Mouse (Mus musculus) myocyte (in vitro differentiated cells): ENCODE measurements at regions not wholly inside any gene's neighbourhood (a gene's known extent, or its start where the extent isn't known, plus 50 kb on each side); places are given as distances from the start of the nearest gene placed in this dataset.

Experiments used
- H3K27me3 ChIP-seq: one replicate; pipeline ENCODE4 v1.6.1; 2011; ENCODE audit not compliant: control insufficient read depth, insufficient read depth, insufficient read length
- H3K36me3 ChIP-seq: one replicate; pipeline ENCODE4 v1.6.1; 2011; ENCODE audit not compliant: control insufficient read depth, insufficient read depth
- H3K4me2 ChIP-seq: one replicate; pipeline ENCODE4 v1.6.1; 2011; ENCODE audit warnings: low read depth, control low read depth
- H3K4me3 ChIP-seq: one replicate; pipeline ENCODE4 v1.5.1; 2011; ENCODE audit warnings: mild to moderate bottlenecking, control low read depth, moderate library complexity
- H3K79me2 ChIP-seq: one replicate; pipeline ENCODE4 v1.6.1; 2011; ENCODE audit not compliant: control insufficient read depth, insufficient read depth
- H3ac ChIP-seq: one replicate; pipeline ENCODE4 v1.6.1; 2011; ENCODE audit not compliant: control insufficient read depth, insufficient read length
- CEBPB ChIP-seq: IDR thresholded peaks from 2 replicates; pipeline ENCODE4 v1.6.1; 2011; ENCODE audit warnings: mild to moderate bottlenecking, moderate library complexity; ENCODE audit not compliant: poor library complexity, insufficient read depth, severe bottlenecking
- E2F4 ChIP-seq: IDR thresholded peaks from one replicate; pipeline ENCODE4 v1.6.1; 2011; ENCODE audit warnings: mild to moderate bottlenecking, control low read depth, moderate library complexity; ENCODE audit not compliant: insufficient read depth
- MAX ChIP-seq: IDR thresholded peaks from one replicate; pipeline ENCODE4 v1.6.1; 2011; ENCODE audit warnings: low read depth, mild to moderate bottlenecking, control low read depth
- MYOD1 ChIP-seq, 3 experiments: IDR thresholded peaks; one replicate each; pipeline ENCODE4 v1.6.1; 2011; ENCODE audit warnings: control low read depth in 2 of 3, low read depth in 2 of 3, mild to moderate bottlenecking in 2 of 3, moderate library complexity in 1 of 3; ENCODE audit not compliant: insufficient read length in 2 of 3, control insufficient read depth in 1 of 3
- MYOG ChIP-seq, 3 experiments: IDR thresholded peaks; one replicate each; pipeline ENCODE4 v1.6.1; 2011; ENCODE audit warnings: control low read depth in 2 of 3, low read depth in 2 of 3, mild to moderate bottlenecking in 2 of 3; ENCODE audit not compliant: insufficient read length in 2 of 3, control insufficient read depth in 1 of 3, insufficient read depth in 1 of 3
- POLR2A ChIP-seq: IDR thresholded peaks from one replicate; pipeline ENCODE4 v1.6.1; 2011; ENCODE audit warnings: low read depth, mild to moderate bottlenecking, control low read depth, moderate library complexity; ENCODE audit not compliant: insufficient read length
- POLR2AphosphoS2 ChIP-seq: IDR thresholded peaks from one replicate; pipeline ENCODE4 v1.6.1; 2011; ENCODE audit warnings: low read depth, control low read depth; ENCODE audit not compliant: insufficient read length
- REST ChIP-seq: IDR thresholded peaks from one replicate; pipeline ENCODE4 v1.6.1; 2011; ENCODE audit warnings: mild to moderate bottlenecking, control low read depth, moderate library complexity; ENCODE audit not compliant: insufficient read depth, insufficient read length
- SRF ChIP-seq: IDR thresholded peaks from one replicate; pipeline ENCODE4 v1.6.1; 2011; ENCODE audit warnings: low read depth; ENCODE audit not compliant: control insufficient read depth, insufficient read length
- TCF12 ChIP-seq: IDR thresholded peaks from one replicate; pipeline ENCODE4 v1.6.1; 2011; ENCODE audit warnings: mild to moderate bottlenecking, control low read depth; ENCODE audit not compliant: poor library complexity, insufficient read depth, severe bottlenecking
- TCF3 ChIP-seq: IDR thresholded peaks from one replicate; pipeline ENCODE4 v1.6.1; 2011; ENCODE audit warnings: low read depth, control low read depth; ENCODE audit not compliant: insufficient read length
- USF1 ChIP-seq: IDR thresholded peaks from one replicate; pipeline ENCODE4 v1.6.1; 2011; ENCODE audit warnings: low read depth, mild to moderate bottlenecking, control low read depth, moderate library complexity

DNA sequence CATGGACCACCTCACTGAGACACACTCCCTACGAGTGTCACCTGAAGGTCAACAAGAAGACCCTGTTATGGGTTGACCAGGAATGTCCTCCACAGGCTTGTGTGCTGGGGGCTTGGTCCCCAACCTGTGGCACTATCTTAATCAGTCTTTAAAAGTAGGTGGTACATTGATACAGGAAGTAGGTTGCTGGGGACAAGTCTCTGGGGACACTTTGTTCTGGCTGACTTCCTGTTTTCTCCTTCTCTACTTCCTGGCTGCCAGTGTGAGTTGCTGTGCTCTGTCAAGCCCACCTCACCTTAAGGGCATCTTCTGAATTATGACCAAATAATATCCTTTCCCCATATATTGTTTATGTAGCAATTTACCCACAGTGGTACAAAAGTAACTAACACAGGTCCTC, 96.1 kb downstream of the Cct6b start:
- no peak overlapping the region for H3K4me2 ChIP-seq
- H3K36me3 ChIP-seq = no peaks in the 10 kb centered on the region
- peaks cover 4% of the 10 kb centered on the region for H3K27me3 ChIP-seq
- no peak overlapping the region for H3K4me3 ChIP-seq
- H3ac ChIP-seq = no peak overlapping the region
- H3K79me2 ChIP-seq = no peaks in the 10 kb centered on the region
- TF ChIP-seq CEBPB (no peak), MYOG (IDR thresholded peaks at IDR 0.05; ENCODE audit: control insufficient read depth in 1 of 3, insufficient read depth in 1 of 3, insufficient read length in 2 of 3, low read depth in 2 of 3) (no peak), POLR2AphosphoS2 (no peak), REST (no peak), TCF12 (no peak), SRF (no peak), MAX (no peak), TCF3 (no peak), POLR2A (no peak)

DNA sequence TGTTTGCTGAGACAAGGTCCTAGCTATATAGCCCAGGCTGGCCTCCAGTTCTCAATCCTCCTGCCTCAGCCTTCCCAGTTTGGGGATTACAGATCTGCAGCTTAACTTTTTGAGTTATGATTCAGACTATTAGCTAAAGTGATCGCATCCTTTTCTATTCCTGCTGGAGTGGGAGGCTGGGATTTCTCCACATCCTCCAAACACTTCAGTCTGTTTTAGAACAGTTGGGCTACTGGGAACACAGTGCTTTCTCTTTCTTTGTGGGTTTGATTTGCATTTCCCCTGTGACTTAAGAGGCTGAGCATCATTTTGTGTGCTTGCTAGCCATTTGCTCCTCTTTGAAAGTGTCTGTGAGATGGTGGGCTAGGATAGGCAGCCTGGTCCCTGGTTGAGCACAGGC, 100.0 kb downstream of the Cct6b start:
- no peak overlapping the region for H3K4me3 ChIP-seq
- H3K36me3 ChIP-seq = no peaks in the 10 kb centered on the region
- no peaks in the 10 kb centered on the region for H3K79me2 ChIP-seq
- H3ac ChIP-seq = no peak overlapping the region
- H3K4me2 ChIP-seq = no peak overlapping the region
- TF ChIP-seq MYOD1 (IDR thresholded peaks at IDR 0.05; ENCODE audit: control insufficient read depth in 1 of 3, insufficient read length in 2 of 3, low read depth in 2 of 3) (no peak), REST (no peak), SRF (no peak), CEBPB (no peak), TCF12 (no peak), E2F4 (no peak), MYOG (IDR thresholded peaks at IDR 0.05; ENCODE audit: control insufficient read depth in 1 of 3, insufficient read depth in 1 of 3, insufficient read length in 2 of 3, low read depth in 2 of 3) (no peak), POLR2AphosphoS2 (no peak), MAX (no peak), POLR2A (no peak), USF1 (no peak), TCF3 (no peak)
- H3K27me3 ChIP-seq = no peaks in the 10 kb centered on the region

- H3K36me3 ChIP-seq = no peaks in the 10 kb centered on the region
- no peak for TF ChIP-seq MYOG (IDR thresholded peaks at IDR 0.05; ENCODE audit: control insufficient read depth in 1 of 3, insufficient read depth in 1 of 3, insufficient read length in 2 of 3, low read depth in 2 of 3)
- no peak for TF ChIP-seq MYOD1 (IDR thresholded peaks at IDR 0.05; ENCODE audit: control insufficient read depth in 1 of 3, insufficient read length in 2 of 3, low read depth in 2 of 3)
- no peak for TF ChIP-seq POLR2AphosphoS2
- no peak for TF ChIP-seq POLR2A
- no peak for TF ChIP-seq TCF12
- TF ChIP-seq E2F4 = no peak
- TF ChIP-seq USF1 = no peak
- TF ChIP-seq MAX = no peak
- TF ChIP-seq TCF3 = no peak
- no peak for TF ChIP-seq SRF
- no peak for TF ChIP-seq CEBPB
- TF ChIP-seq REST = no peak
Observed at GRCm38 (mm10) chr11:82662086-82662485, 102.0 kb downstream of the Cct6b start.

GRCm38 (mm10) chr11:82651751-82652150, 112.4 kb downstream of the Cct6b start:
- Histone ChIP-seq H3ac (no peak overlapping the region), H3K36me3 (no peaks in the 10 kb centered on the region), H3K79me2 (no peaks in the 10 kb centered on the region), H3K27me3 (no peaks in the 10 kb centered on the region), H3K4me3 (no peak overlapping the region), H3K4me2 (no peak overlapping the region)
- TF ChIP-seq TCF12 (no peak), POLR2A (no peak), REST (no peak), MYOD1 (IDR thresholded peaks at IDR 0.05; ENCODE audit: control insufficient read depth in 1 of 3, insufficient read length in 2 of 3, low read depth in 2 of 3) (no peak), CEBPB (no peak), MAX (no peak), E2F4 (no peak), TCF3 (no peak)

More at GRCm38 (mm10) chr11:82662086-82662485, 102.0 kb downstream of the Cct6b start:
- Histone ChIP-seq H3K27me3 (no peaks in the 10 kb centered on the region), H3K4me3 (no peak overlapping the region), H3K79me2 (no peaks in the 10 kb centered on the region), H3K4me2 (no peak overlapping the region), H3ac (no peak overlapping the region)

DNA sequence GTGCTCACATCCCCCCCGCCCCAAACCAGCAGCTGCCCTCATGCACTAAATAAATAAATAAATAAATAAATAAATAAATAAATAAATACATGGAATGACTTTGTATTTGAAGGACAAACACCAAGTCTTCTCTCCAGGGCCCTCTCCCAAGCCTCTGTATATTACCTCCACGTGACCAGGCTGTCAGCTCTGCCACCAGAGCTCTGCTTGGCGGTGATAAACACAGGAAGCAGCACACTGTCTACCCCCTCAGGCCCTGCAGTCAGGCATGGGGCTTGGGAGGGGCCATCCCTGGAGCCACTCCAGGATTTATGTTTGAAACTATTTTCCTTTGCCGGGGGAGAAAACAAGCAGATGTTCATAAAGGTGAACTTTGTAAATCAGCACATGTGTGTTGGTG, 125.6 kb downstream of the Cct6b start:
- H3K79me2 ChIP-seq = no peaks in the 10 kb centered on the region
- H3K4me3 ChIP-seq = no peak overlapping the region
- TF ChIP-seq USF1 = no peak
- no peak overlapping the region for H3ac ChIP-seq
- H3K4me2 ChIP-seq = no peak overlapping the region
- no peaks in the 10 kb centered on the region for H3K36me3 ChIP-seq
- H3K27me3 ChIP-seq = no peaks in the 10 kb centered on the region
